Mouse (Mus musculus) MEL (cell line): ENCODE data around the gene Ptger1. TPM values are rescaled to one million over a fixed set of nuclear protein-coding genes. Genes with fewer than 3 reads are reported as not detected.

Experiments used
- DNase-seq: peaks from one replicate; pipeline ENCODE4 v3.0.0; 2011; ENCODE audit warnings: low read depth, low spot score
- H3K27ac ChIP-seq: 2 replicates; pipeline ENCODE4 v1.5.1; 2012; ENCODE audit warnings: low read depth, mild to moderate bottlenecking, control low read depth, low read length, moderate library complexity; ENCODE audit not compliant: control insufficient read depth
- H3K27me3 ChIP-seq, 2 experiments: fragments of 150-350 bp in 1 of 2; sonication (generic) in 1 of 2; 2 replicates each; pipeline ENCODE4 v1.6.1; 2012; ENCODE audit warnings: low read length in 2 of 2, mild to moderate bottlenecking in 2 of 2, improper control_type of control experiment in 1 of 2, moderate library complexity in 1 of 2; ENCODE audit not compliant: insufficient read depth in 2 of 2, control insufficient read depth in 1 of 2
- H3K36me3 ChIP-seq, 2 experiments: 2 replicates each; pipeline ENCODE4 v1.6.1; 2012 to 2014; ENCODE audit warnings: low read length in 2 of 2, improper control_type of control experiment in 1 of 2, inconsistent platforms in 1 of 2, mild to moderate bottlenecking in 1 of 2; ENCODE audit not compliant: insufficient read depth in 2 of 2, control insufficient read depth in 1 of 2
- H3K4me1 ChIP-seq, 2 experiments: fragments of 150-350 bp in 1 of 2; sonication (generic) in 1 of 2; 2 replicates each; pipeline ENCODE4 v1.6.1; 2012; ENCODE audit warnings: low read length in 2 of 2, improper control_type of control experiment in 1 of 2, mild to moderate bottlenecking in 1 of 2; ENCODE audit not compliant: insufficient read depth in 2 of 2, control insufficient read depth in 1 of 2
- H3K4me3 ChIP-seq, 2 experiments: fragments of 150-350 bp in 1 of 2; sonication (generic) in 1 of 2; 2 replicates each; pipeline ENCODE4 v1.5.1; 2012; ENCODE audit warnings: low read depth in 2 of 2, low read length in 2 of 2, mild to moderate bottlenecking in 2 of 2, moderate library complexity in 2 of 2, control low read depth in 1 of 2, improper control_type of control experiment in 1 of 2; ENCODE audit not compliant: control insufficient read depth in 1 of 2, insufficient read depth in 1 of 2
- H3K79me2 ChIP-seq: 2 replicates; pipeline ENCODE4 v1.6.1; 2012; ENCODE audit warnings: mild to moderate bottlenecking, low read length, moderate library complexity; ENCODE audit not compliant: control insufficient read depth, poor library complexity, insufficient read depth
- H3K9ac ChIP-seq: 2 replicates; pipeline ENCODE4 v1.6.1; 2012; ENCODE audit warnings: low read depth, mild to moderate bottlenecking, control low read depth, low read length, moderate library complexity; ENCODE audit not compliant: control insufficient read depth, poor library complexity, severe bottlenecking
- H3K9me3 ChIP-seq: fragments of 150-350 bp; sonication (generic); replicated peaks from 2 replicates; pipeline ENCODE4 v1.6.1; 2012; ENCODE audit warnings: mild to moderate bottlenecking, low read length, improper control_type of control experiment, moderate library complexity; ENCODE audit not compliant: insufficient read depth
- CHD1 ChIP-seq: IDR thresholded peaks from 2 replicates; pipeline ENCODE4 v1.6.1; 2012; ENCODE audit warnings: low read depth, mild to moderate bottlenecking, inconsistent platforms, low read length, improper control_type of control experiment
- E2F4 ChIP-seq: IDR thresholded peaks from 2 replicates; pipeline ENCODE4 v1.6.1; 2011; ENCODE audit warnings: low read depth, low read length, improper control_type of control experiment, borderline replicate concordance
- ELF1 ChIP-seq: IDR thresholded peaks from 2 replicates; pipeline ENCODE4 v1.6.1; 2014; ENCODE audit warnings: low read depth, mild to moderate bottlenecking, inconsistent platforms, low read length, improper control_type of control experiment, moderate library complexity
- ETS1 ChIP-seq: IDR thresholded peaks from 2 replicates; pipeline ENCODE4 v1.6.1; 2012; ENCODE audit warnings: low read depth, mild to moderate bottlenecking, inconsistent platforms, low read length, improper control_type of control experiment, moderate library complexity
- GABPA ChIP-seq: IDR thresholded peaks from 2 replicates; pipeline ENCODE4 v1.6.1; 2012; ENCODE audit warnings: low read depth, mild to moderate bottlenecking, inconsistent platforms, low read length, improper control_type of control experiment, moderate library complexity
- HCFC1 ChIP-seq: IDR thresholded peaks from 2 replicates; pipeline ENCODE4 v1.6.1; 2012; ENCODE audit warnings: low read depth, mild to moderate bottlenecking, inconsistent platforms, low read length, improper control_type of control experiment, moderate library complexity
- KAT2A ChIP-seq: conservative IDR thresholded peaks from 2 replicates; pipeline ENCODE4 v1.6.1; 2012; ENCODE audit warnings: low read depth, low read length, improper control_type of control experiment, inconsistent platforms
- MAFK ChIP-seq: IDR thresholded peaks from 2 replicates; pipeline ENCODE4 v1.6.1; 2011; ENCODE audit warnings: low read depth, mild to moderate bottlenecking, low read length, improper control_type of control experiment, borderline replicate concordance
- NELFE ChIP-seq: IDR thresholded peaks from 2 replicates; pipeline ENCODE4 v1.6.1; 2011; ENCODE audit warnings: low read depth, low read length, improper control_type of control experiment
- POLR2A ChIP-seq, 2 experiments: IDR thresholded peaks; 2 replicates each; pipeline ENCODE4 v1.6.1; 2011 to 2012; ENCODE audit warnings: low read length in 2 of 2, mild to moderate bottlenecking in 2 of 2, control low read depth in 1 of 2, improper control_type of control experiment in 1 of 2, low read depth in 1 of 2, moderate library complexity in 1 of 2; ENCODE audit not compliant: control insufficient read depth in 1 of 2, insufficient read depth in 1 of 2, poor library complexity in 1 of 2
- SMC3 ChIP-seq: IDR thresholded peaks from 2 replicates; pipeline ENCODE4 v1.6.1; 2011; ENCODE audit warnings: low read depth, low read length, improper control_type of control experiment
- TAL1 ChIP-seq: IDR thresholded peaks from 2 replicates; pipeline ENCODE4 v1.6.1; 2012; ENCODE audit warnings: mild to moderate bottlenecking, inconsistent platforms, low read length, moderate library complexity, mixed read lengths
- TCF12 ChIP-seq: IDR thresholded peaks from 2 replicates; pipeline ENCODE4 v1.6.1; 2014; ENCODE audit warnings: low read depth, mild to moderate bottlenecking, inconsistent platforms, low read length, improper control_type of control experiment, moderate library complexity
- USF2 ChIP-seq, 2 experiments: IDR thresholded peaks; 2 replicates each; pipeline ENCODE4 v1.6.1; 2011 to 2012; ENCODE audit warnings: improper control_type of control experiment in 2 of 2, low read length in 2 of 2, borderline replicate concordance in 1 of 2, inconsistent platforms in 1 of 2, low read depth in 1 of 2, mild to moderate bottlenecking in 1 of 2; ENCODE audit not compliant: insufficient read depth in 1 of 2
- ZMIZ1 ChIP-seq: IDR thresholded peaks from 2 replicates; pipeline ENCODE4 v1.6.1; 2012; ENCODE audit warnings: low read depth, mild to moderate bottlenecking, inconsistent platforms, low read length, improper control_type of control experiment, moderate library complexity
- polyA plus RNA-seq, 2 experiments: library from polyadenylated mRNA; stranded (reverse) in 1 of 2; unstranded in 1 of 2; fragments of >175 nt in 1 of 2; fragments of >200 nt in 1 of 2; gene quantifications; 2 replicates each; pipeline versions ENCODE4 v1.2.1 to v1.2.4; 2012; ENCODE audit warnings: low replicate concordance in 2 of 2, low read depth in 1 of 2; ENCODE audit not compliant: insufficient read length in 2 of 2, insufficient read depth in 1 of 2, missing spikeins in 1 of 2
- total RNA-seq: library from RNA; depleted of rRNA; stranded (reverse); fragments of 300-350 nt; gene quantifications from 2 replicates; pipeline ENCODE4 v1.2.3, GENCODE M21; 2012

Gene Ptger1
- total and polyA plus RNA-seq, 3 experiments, result 3.1 to 4.0 TPM; not detected in 1

- H3K4me1 ChIP-seq, result no peaks in the 10 kb centered on the region
- no peak overlapping the region for H3K9ac ChIP-seq
- H3K9me3 ChIP-seq, result no peaks in the 10 kb centered on the region
- H3K36me3 ChIP-seq, result peaks cover 0 to 4% of the 10 kb centered on the region in 2 experiments; a peak in 2 of 4 replicates
- no peak for TF ChIP-seq ZMIZ1
- TF ChIP-seq USF2 (IDR thresholded peaks at IDR 0.05; ENCODE audit: borderline replicate concordance in 1 of 2, insufficient read depth in 1 of 2, low read depth in 1 of 2, low read length in 2 of 2), result no peak
- TF ChIP-seq SMC3, result no peak
- TF ChIP-seq MAFK, result no peak
- no peak for TF ChIP-seq ETS1
- no peak for TF ChIP-seq E2F4
- TF ChIP-seq HCFC1, result no peak
- TF ChIP-seq NELFE, result no peak
- TF ChIP-seq KAT2A, result no peak
- H3K27ac ChIP-seq, result no peak overlapping the region
- no peak for DNase-seq
- no peaks in the 10 kb centered on the region for H3K79me2 ChIP-seq
- no peaks in the 10 kb centered on the region for H3K27me3 ChIP-seq
- H3K4me3 ChIP-seq, result no peak overlapping the region
These were observed 14.6 kb downstream of the Ptger1 start for GRCm38 (mm10) chr8:83681099-83681498.

- Histone ChIP-seq H3K79me2 (no peaks in the 10 kb centered on the region), H3K36me3 (peaks cover 0 to 8% of the 10 kb centered on the region in 2 experiments; a peak in 2 of 4 replicates), H3K9ac (no peak overlapping the region), H3K4me3 (no peak overlapping the region), H3K27ac (no peak overlapping the region), H3K27me3 (no peaks in the 10 kb centered on the region), H3K4me1 (no peaks in the 10 kb centered on the region), H3K9me3 (no peaks in the 10 kb centered on the region)
- no peak for TF ChIP-seq USF2 (IDR thresholded peaks at IDR 0.05; ENCODE audit: borderline replicate concordance in 1 of 2, insufficient read depth in 1 of 2, low read depth in 1 of 2, low read length in 2 of 2)
- TF ChIP-seq ELF1, result no peak
- no peak for TF ChIP-seq TCF12
- no peak for DNase-seq
These were observed 18.0 kb downstream of the Ptger1 start for GRCm38 (mm10) chr8:83684517-83684916.

- Histone ChIP-seq H3K79me2 (peaks cover 10% of the 10 kb centered on the region), H3K27me3 (no peaks in the 10 kb centered on the region), H3K27ac (no peak overlapping the region), H3K4me3 (no peak overlapping the region), H3K36me3 (peaks cover 9 to 22% of the 10 kb centered on the region in 2 experiments)
- no peak for TF ChIP-seq SMC3
- TF ChIP-seq POLR2A (IDR thresholded peaks at IDR 0.05; ENCODE audit: control insufficient read depth in 1 of 2, insufficient read depth in 1 of 2, low read depth in 1 of 2, low read length in 2 of 2, poor library complexity in 1 of 2), result no peak
- no peak for TF ChIP-seq ELF1
- no peak for TF ChIP-seq TAL1
- no peak for TF ChIP-seq GABPA
- no peak for TF ChIP-seq ZMIZ1
- no peak for TF ChIP-seq CHD1
- TF ChIP-seq, all 39 proteins: peak for 0
- Histone ChIP-seq H3K9me3 (no peaks in the 10 kb centered on the region), H3K9ac (no peak overlapping the region), H3K4me1 (peaks cover 3 to 9% of the 10 kb centered on the region in 2 experiments)
- no peak for DNase-seq
These were observed 22.8 kb downstream of the Ptger1 start for GRCm38 (mm10) chr8:83689264-83689663.
